Mouse (Mus musculus) limb, embryonic 15.5 days (tissue): Measurements from ENCODE around the gene Olfr512. TPM values are rescaled to one million over a fixed set of nuclear protein-coding genes. Genes with fewer than 3 reads are reported as not detected.

Experiments
- ATAC-seq: fragments of 200-750 bp; cut with Nextera tagmentation; 2 replicates; pipeline ENCODE4 v1.8.0; 2017; ENCODE audit warnings: low read depth, moderate TSS enrichment; ENCODE audit not compliant: insufficient number of reproducible peaks, low FRiP score, low TSS enrichment
- H3K27ac ChIP-seq: fragments of 300-500 bp; sonication (generic); 2 replicates; pipeline ENCODE4 v1.5.1; 2015; ENCODE audit warnings: moderate library complexity, mild to moderate bottlenecking, inconsistent platforms
- H3K27me3 ChIP-seq: fragments of 300-500 bp; sonication (generic); 2 replicates; pipeline ENCODE4 v1.6.1; 2015; ENCODE audit warnings: inconsistent platforms
- H3K36me3 ChIP-seq: fragments of 300-500 bp; sonication (generic); 2 replicates; pipeline ENCODE4 v1.6.1; 2015; ENCODE audit warnings: inconsistent platforms
- H3K4me1 ChIP-seq: fragments of 300-500 bp; sonication (generic); 2 replicates; pipeline ENCODE4 v1.6.1; 2015; ENCODE audit warnings: inconsistent platforms
- H3K4me2 ChIP-seq: fragments of 300-500 bp; sonication (generic); 2 replicates; pipeline ENCODE4 v1.6.1; 2015; ENCODE audit warnings: mild to moderate bottlenecking, inconsistent platforms
- H3K4me3 ChIP-seq: fragments of 300-500 bp; sonication (generic); 2 replicates; pipeline ENCODE4 v1.5.1; 2015; ENCODE audit warnings: mild to moderate bottlenecking, inconsistent platforms
- H3K9ac ChIP-seq: fragments of 300-500 bp; sonication (generic); 2 replicates; pipeline ENCODE4 v1.6.1; 2015; ENCODE audit warnings: inconsistent platforms
- H3K9me3 ChIP-seq: fragments of 300-500 bp; sonication (generic); 2 replicates; pipeline ENCODE4 v1.6.1; 2016; ENCODE audit warnings: inconsistent platforms
- WGBS: fragments of 180-500 bp; shearing (Covaris S2); methylation state at CpG from one replicate; pipeline ENCODE4 v1.1.7; 2015; 5-methylcytosine and 5-hydroxymethylcytosine counted together
- polyA plus RNA-seq: library from polyadenylated mRNA; unstranded; fragments of >200 nt; fragmentation: Nextera tagmentation; extraction: Ambion mirVana; gene quantifications from 2 replicates; pipeline ENCODE4 v1.2.1, GENCODE M21; 2015

The Olfr512 gene
- not detected in 2 replicates for polyA plus RNA-seq

DNA sequence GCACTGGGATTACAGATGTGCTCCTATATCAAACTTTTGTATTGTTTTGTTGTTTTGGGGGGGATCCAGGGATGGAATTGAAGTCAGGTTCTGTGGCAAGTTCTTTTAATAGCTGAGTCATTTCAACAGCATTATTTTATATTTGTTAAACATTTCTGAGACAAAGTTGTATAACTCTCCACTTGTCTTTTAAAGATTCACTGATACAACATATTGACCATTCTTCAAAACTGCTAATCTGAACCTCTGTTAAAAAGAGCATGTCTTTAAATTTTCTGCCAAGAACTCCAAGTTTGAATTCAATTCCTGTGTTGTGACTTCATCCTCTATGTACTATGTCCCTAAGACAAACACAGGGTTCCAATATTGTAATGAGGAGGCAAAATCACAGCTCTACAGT lies at the start of gene Olfr512:
Olfr512 (plus strand) TSS at position 301 of the 400 bp plus-strand sequence.
- Histone ChIP-seq H3K27ac (no peak within 1 kb of the TSS), H3K4me3 (no peak within 1 kb of the TSS), H3K27me3 (no peaks in the 10 kb centered on the region), H3K36me3 (no peaks in the 10 kb centered on the region), H3K4me2 (no peak within 1 kb of the TSS), H3K4me1 (no peaks in the 10 kb centered on the region), H3K9ac (no peak within 1 kb of the TSS), H3K9me3 (no peaks in the 10 kb centered on the region)
- ATAC-seq, result no peak

GRCm38 (mm10) chr7:108666118-108666517 lies 47.0 kb upstream of the Olfr512 start, which contains the start of gene Olfr510:
Gene Olfr510, plus strand, starts transcription at chr7:108666418.
- Histone ChIP-seq H3K27me3 (no peaks in the 10 kb centered on the region), H3K4me3 (no peak within 1 kb of the TSS), H3K9ac (no peak within 1 kb of the TSS), H3K36me3 (no peaks in the 10 kb centered on the region), H3K4me2 (no peak within 1 kb of the TSS), H3K9me3 (no peaks in the 10 kb centered on the region), H3K27ac (no peak within 1 kb of the TSS), H3K4me1 (no peaks in the 10 kb centered on the region)
- no peak for ATAC-seq
- 90% methylated on average over 1 of the region's 1 CpGs for WGBS

GRCm38 (mm10) chr7:108671058-108671457 lies 42.1 kb upstream of the Olfr512 start:
- Histone ChIP-seq H3K4me2 (no peak overlapping the region), H3K4me1 (no peaks in the 10 kb centered on the region), H3K9me3 (no peaks in the 10 kb centered on the region), H3K27ac (no peak overlapping the region), H3K9ac (no peak overlapping the region), H3K27me3 (no peaks in the 10 kb centered on the region), H3K36me3 (no peaks in the 10 kb centered on the region), H3K4me3 (no peak overlapping the region)
- no peak for ATAC-seq
- WGBS, result 53% methylated on average over 1 of the region's 1 CpGs

DNA sequence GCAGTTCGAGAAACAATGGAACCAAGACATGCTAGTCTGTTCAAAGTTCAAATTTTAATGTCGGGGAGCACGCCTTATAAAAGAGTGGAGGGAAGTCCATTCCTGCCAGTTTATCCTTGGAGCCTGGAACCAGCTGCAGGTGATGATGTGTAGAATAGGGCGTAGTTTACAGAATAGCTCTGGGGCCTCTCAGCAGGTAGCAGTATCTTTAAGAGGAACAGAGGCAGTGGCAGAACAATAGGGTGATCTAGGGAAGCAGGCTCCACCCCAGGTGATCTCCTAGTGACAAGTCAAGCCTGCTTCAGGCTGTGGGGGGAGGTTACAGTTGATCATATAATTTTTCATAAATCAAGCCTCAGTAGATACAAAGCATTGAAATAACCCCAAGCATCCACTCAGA lies 34.2 kb upstream of the Olfr512 start:
- Histone ChIP-seq H3K27ac (no peak overlapping the region), H3K4me2 (no peak overlapping the region), H3K4me3 (no peak overlapping the region), H3K9ac (no peak overlapping the region), H3K27me3 (no peaks in the 10 kb centered on the region), H3K9me3 (no peaks in the 10 kb centered on the region), H3K4me1 (no peaks in the 10 kb centered on the region), H3K36me3 (no peaks in the 10 kb centered on the region)
- ATAC-seq, result no peak
- WGBS, result 82% methylated on average over 4 of the region's 4 CpGs

DNA sequence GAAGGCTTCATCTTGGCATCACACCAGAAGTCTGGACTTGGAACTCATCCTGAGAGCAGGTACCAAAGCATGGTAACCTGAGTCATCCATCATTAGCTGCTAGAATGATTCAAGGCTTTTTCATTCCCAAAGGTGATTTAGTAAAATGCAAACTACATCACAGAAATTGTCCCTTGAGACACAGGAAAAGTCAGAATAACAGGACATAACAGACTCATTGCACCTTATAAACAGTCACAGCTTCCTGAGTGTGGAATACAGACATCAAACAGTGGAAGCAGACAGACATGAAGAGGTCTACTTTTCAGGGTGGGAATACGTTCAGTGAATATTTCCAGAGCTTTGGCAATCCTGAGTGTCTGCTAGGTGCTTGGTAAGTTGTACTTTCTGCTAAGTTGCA lies 37.6 kb downstream of the Olfr512 start, which contains the start of gene Olfr513:
Olfr513 (plus strand) TSS at position 301 of the 400 bp plus-strand sequence.
- Histone ChIP-seq H3K27me3 (no peaks in the 10 kb centered on the region), H3K9ac (no peak within 1 kb of the TSS), H3K36me3 (no peaks in the 10 kb centered on the region), H3K9me3 (no peaks in the 10 kb centered on the region), H3K4me1 (no peaks in the 10 kb centered on the region), H3K27ac (no peak within 1 kb of the TSS), H3K4me3 (no peak within 1 kb of the TSS), H3K4me2 (no peak within 1 kb of the TSS)
- WGBS, result 57% methylated on average over 1 of the region's 1 CpGs
- no peak for ATAC-seq

GRCm38 (mm10) chr7:108760411-108760810 lies 47.3 kb downstream of the Olfr512 start:
- ATAC-seq, result no peak
- Histone ChIP-seq H3K4me2 (no peak overlapping the region), H3K4me3 (no peak overlapping the region), H3K36me3 (no peaks in the 10 kb centered on the region), H3K4me1 (no peaks in the 10 kb centered on the region), H3K9me3 (no peaks in the 10 kb centered on the region), H3K27me3 (no peaks in the 10 kb centered on the region), H3K9ac (no peak overlapping the region), H3K27ac (no peak overlapping the region)
- WGBS, result 45% methylated on average over 3 of the region's 3 CpGs

Other genes with a start within 250 kb of the Olfr512 start
- gene Olfr498, start 248.0 kb upstream of the Olfr512 start, polyA plus RNA-seq, result not detected in 2 replicates
- not detected in 2 replicates for gene Olfr502, start 188.3 kb upstream of the Olfr512 start, polyA plus RNA-seq
- gene Olfr503, start 168.8 kb upstream of the Olfr512 start, polyA plus RNA-seq, result not detected in 2 replicates
- not detected in 2 replicates for gene Olfr504, start 147.5 kb upstream of the Olfr512 start, polyA plus RNA-seq
- not detected in 2 replicates for gene Olfr506, start 102.5 kb upstream of the Olfr512 start, polyA plus RNA-seq
- gene Olfr507, start 91.5 kb upstream of the Olfr512 start, polyA plus RNA-seq, result not detected in 2 replicates
- not detected in 2 replicates for gene Olfr508, start 83.3 kb upstream of the Olfr512 start, polyA plus RNA-seq
- not detected in 2 replicates for gene Olfr509, start 61.4 kb upstream of the Olfr512 start, polyA plus RNA-seq
- gene Olfr510, start 46.9 kb upstream of the Olfr512 start, polyA plus RNA-seq, result not detected in 2 replicates
- gene Olfr513, start 37.7 kb downstream of the Olfr512 start, polyA plus RNA-seq, result not detected in 2 replicates
- not detected in 2 replicates for gene Olfr514, start 112.7 kb downstream of the Olfr512 start, polyA plus RNA-seq
- not detected in 2 replicates for gene Olfr516, start 137.2 kb downstream of the Olfr512 start, polyA plus RNA-seq
- not detected in 2 replicates for gene Olfr517, start 159.1 kb downstream of the Olfr512 start, polyA plus RNA-seq
- gene Olfr518, start 171.7 kb downstream of the Olfr512 start, polyA plus RNA-seq, result not detected in 2 replicates
- gene Olfr519, start 181.1 kb downstream of the Olfr512 start, polyA plus RNA-seq, result not detected in 2 replicates
- gene Nlrp10, start 216.9 kb downstream of the Olfr512 start, polyA plus RNA-seq, result 1.5 and 2.0 TPM in 2 replicates
- 67.8 and 85.2 TPM in 2 replicates for gene Eif3f, start 221.1 kb downstream of the Olfr512 start, polyA plus RNA-seq
- gene Tub, start 237.0 kb downstream of the Olfr512 start, polyA plus RNA-seq, result 2.3 and 2.5 TPM in 2 replicates